Mouse (Mus musculus): Measurements from ENCODE around the gene Nemf. TPM values are rescaled to one million over a fixed set of nuclear protein-coding genes. Genes with fewer than 3 reads are reported as not detected.
A peak's percentile ranks its signal among the peaks of the same experiment; 100 is the strongest.

Gene Nemf
- total and polyA plus RNA-seq, 3 experiments, result 34.3 to 56.6 (median 44.9) TPM

- TF ChIP-seq SIN3A (IDR thresholded peaks at IDR 0.05; ENCODE audit: low read length) (peak; percentile 54), ELF1 (IDR thresholded peaks at IDR 0.05; ENCODE audit: low read depth, low read length) (no peak), HCFC1 (IDR thresholded peaks at IDR 0.05; ENCODE audit: low read depth, low read length) (0 out of 2 replicates have a peak, but pooled peaks have one; percentile 19), POLR2A (IDR thresholded peaks at IDR 0.05; ENCODE audit: low read depth, low read length) (no peak), ZC3H11A (IDR thresholded peaks at IDR 0.05; ENCODE audit: low read depth, low read length) (no peak), SMC3 (IDR thresholded peaks at IDR 0.05; ENCODE audit: low read depth, low read length) (no peak), MAX (IDR thresholded peaks at IDR 0.05; ENCODE audit: low read length) (no peak), MEF2A (IDR thresholded peaks at IDR 0.05; ENCODE audit: borderline replicate concordance, low read depth, low read length) (peak; percentile 77), ZMIZ1 (IDR thresholded peaks at IDR 0.05; ENCODE audit: low read depth, low read length) (no peak), MAFK (IDR thresholded peaks at IDR 0.05; ENCODE audit: insufficient replicate concordance, low read length) (0 out of 2 replicates have a peak, but pooled peaks have one; percentile 51), ZKSCAN1 (IDR thresholded peaks at IDR 0.05; ENCODE audit: borderline replicate concordance, low read depth, low read length) (no peak), TBP (conservative IDR thresholded peaks at IDR 0.05; ENCODE audit: low read depth, low read length) (0 out of 2 replicates have a peak, but pooled peaks have one; percentile 54), MAZ (IDR thresholded peaks at IDR 0.05; ENCODE audit: low read depth, low read length) (0 out of 2 replicates have a peak, but pooled peaks have one; percentile 39), PAX5 (IDR thresholded peaks at IDR 0.05; ENCODE audit: low read length) (no peak), KAT2A (IDR thresholded peaks at IDR 0.05; ENCODE audit: insufficient replicate concordance, low read length) (no peak), CHD1 (IDR thresholded peaks at IDR 0.05; ENCODE audit: low read depth, low read length) (0 out of 2 replicates have a peak, but pooled peaks have one; percentile 77), JUND (conservative IDR thresholded peaks at IDR 0.05; ENCODE audit: low read depth, low read length) (peak; percentile 41; the same call in 1 of the 2 replicates), JUN (IDR thresholded peaks at IDR 0.05; ENCODE audit: insufficient read depth, low read depth, low read length) (no peak), ETS1 (conservative IDR thresholded peaks at IDR 0.05; ENCODE audit: low read depth, low read length) (peak; percentile 79), MXI1 (IDR thresholded peaks at IDR 0.05; ENCODE audit: low read depth, low read length) (no peak)
These were observed 68.3 kb downstream of the Nemf start (continued) for GRCm38 (mm10) chr12:69288699-69289098.

- dilution Hi-C loops (cut with MboI; ENCODE audit: extremely low pct_ligation_motif_present, extremely low pct_unique_long_range_greater_than_20kb, low sequenced_read_pairs), result no loop called here
- H3K27me3 ChIP-seq (replicated peaks), result no peaks in the 10 kb centered on the region
These were observed 69.4 kb downstream of the Nemf start for GRCm38 (mm10) chr12:69287535-69287934.

More at GRCm38 (mm10) chr12:69287535-69287934, 69.4 kb downstream of the Nemf start:
- in situ Hi-C loops (cut with MboI; ENCODE audit: low pct_ligation_motif_present, low pct_unique_long_range_greater_than_20kb, low sequenced_read_pairs), result no loop called here
- no peak overlapping the region for H3K4me2 ChIP-seq (ENCODE audit: insufficient read depth, low read depth, poor library complexity, severe bottlenecking)
- H3K9me3 ChIP-seq (replicated peaks; ENCODE audit: low read length), result no peaks in the 10 kb centered on the region
- H3K4me1 ChIP-seq (ENCODE audit: control insufficient read depth in 1 of 2, insufficient read depth in 2 of 2), result peaks cover 22 to 51% of the 10 kb centered on the region in 2 experiments
- no peaks in the 10 kb centered on the region for H3K36me3 ChIP-seq (replicated peaks in 1 of 2; ENCODE audit: control insufficient read depth in 1 of 2, insufficient read depth in 1 of 2, low read length in 1 of 2)
- 0 out of 2 replicates have a peak overlapping the region, but pooled peaks have one; percentile 1 for H3K9ac ChIP-seq (ENCODE audit: insufficient read depth, low read depth)
- no peak for DNase-seq (ENCODE audit: extremely low read depth)
- no peak overlapping the region for H3K4me3 ChIP-seq (replicated peaks in 1 of 3; ENCODE audit: low read depth in 2 of 3, low read length in 2 of 3, poor library complexity in 1 of 3)
- no peaks in the 10 kb centered on the region for H3K79me2 ChIP-seq (replicated peaks; ENCODE audit: control insufficient read depth, extremely low read depth, insufficient read depth, poor library complexity, severe bottlenecking)
- peak overlapping the region; percentile 7; the same call in 1 of the 2 replicates for H3K27ac ChIP-seq (ENCODE audit: insufficient read depth, low read depth)
- TF ChIP-seq ETS1 (conservative IDR thresholded peaks at IDR 0.05; ENCODE audit: low read depth, low read length) (peak; percentile 35), IRF4 (IDR thresholded peaks at IDR 0.05; ENCODE audit: low read depth, low read length) (peak; percentile 81), MAZ (IDR thresholded peaks at IDR 0.05; ENCODE audit: low read depth, low read length) (no peak), EP300 (IDR thresholded peaks at IDR 0.05; ENCODE audit: low read length) (peak; percentile 57), MAX (IDR thresholded peaks at IDR 0.05; ENCODE audit: low read length) (no peak), MEF2A (IDR thresholded peaks at IDR 0.05; ENCODE audit: borderline replicate concordance, low read depth, low read length) (no peak), TBP (conservative IDR thresholded peaks at IDR 0.05; ENCODE audit: low read depth, low read length) (0 out of 2 replicates have a peak, but pooled peaks have one; percentile 16), ZMIZ1 (IDR thresholded peaks at IDR 0.05; ENCODE audit: low read depth, low read length) (no peak), E2F4 (IDR thresholded peaks at IDR 0.05; ENCODE audit: insufficient replicate concordance, low read depth, low read length) (no peak), RAD21 (IDR thresholded peaks at IDR 0.05; ENCODE audit: low read depth, low read length) (no peak), CTCF (conservative IDR thresholded peaks at IDR 0.05 in 1 of 2, IDR thresholded peaks at IDR 0.05 in 1 of 2; ENCODE audit: low read depth in 2 of 2, low read length in 2 of 2) (no peak), NRF1 (IDR thresholded peaks at IDR 0.05; ENCODE audit: low read depth, low read length) (no peak), JUND (conservative IDR thresholded peaks at IDR 0.05; ENCODE audit: low read depth, low read length) (no peak), POLR2AphosphoS2 (IDR thresholded peaks at IDR 0.05; ENCODE audit: low read depth, low read length) (no peak), SIN3A (IDR thresholded peaks at IDR 0.05; ENCODE audit: low read length) (no peak), ELF1 (IDR thresholded peaks at IDR 0.05; ENCODE audit: low read depth, low read length) (no peak), KAT2A (IDR thresholded peaks at IDR 0.05; ENCODE audit: insufficient replicate concordance, low read length) (no peak), POLR2A (IDR thresholded peaks at IDR 0.05; ENCODE audit: low read depth, low read length) (0 out of 2 replicates have a peak, but pooled peaks have one; percentile 1)

All from CH12.LX (cell line).